Mouse (Mus musculus) stomach, embryonic 14.5 days (tissue): ENCODE measurements around the gene Rab30. TPM values are rescaled to one million over a fixed set of nuclear protein-coding genes. Genes with fewer than 3 reads are reported as not detected.
A peak's percentile ranks its signal among the peaks of the same experiment; 100 is the strongest.

Experiments
- ATAC-seq: fragments of 200-750 bp; cut with Nextera tagmentation; 2 replicates; pipeline ENCODE4 v1.8.0; 2017; ENCODE audit warnings: low read depth, moderate TSS enrichment; ENCODE audit not compliant: insufficient number of reproducible peaks, insufficient read depth, low FRiP score
- H3K27ac ChIP-seq: fragments of 300-500 bp; sonication (generic); 2 replicates; pipeline ENCODE4 v1.5.1; 2014; ENCODE audit warnings: mild to moderate bottlenecking, low read length, moderate library complexity, mixed read lengths
- H3K27me3 ChIP-seq: fragments of 300-500 bp; sonication (generic); 2 replicates; pipeline ENCODE4 v1.6.1; 2014; ENCODE audit warnings: low read length, control low read depth, mixed read lengths; ENCODE audit not compliant: control insufficient read depth, insufficient read depth
- H3K36me3 ChIP-seq: fragments of 300-500 bp; sonication (generic); 2 replicates; pipeline ENCODE4 v1.6.1; 2014; ENCODE audit warnings: mild to moderate bottlenecking, control low read depth, low read length, moderate library complexity, mixed read lengths; ENCODE audit not compliant: control insufficient read depth, insufficient read depth
- H3K4me1 ChIP-seq: fragments of 300-500 bp; sonication (generic); 2 replicates; pipeline ENCODE4 v1.6.1; 2014; ENCODE audit warnings: low read length, control low read depth, mixed read lengths; ENCODE audit not compliant: control insufficient read depth, insufficient read depth
- H3K4me2 ChIP-seq: fragments of 300-500 bp; sonication (generic); replicated peaks from 2 replicates; pipeline ENCODE4 v1.6.1; 2014; ENCODE audit warnings: low read depth, low read length, control low read depth
- H3K4me3 ChIP-seq: fragments of 300-500 bp; sonication (generic); 2 replicates; pipeline ENCODE4 v1.5.1; 2014; ENCODE audit warnings: low read depth, low read length, control low read depth
- H3K9ac ChIP-seq: fragments of 300-500 bp; sonication (generic); replicated peaks from 2 replicates; pipeline ENCODE4 v1.6.1; 2014; ENCODE audit warnings: low read depth, mild to moderate bottlenecking, control low read depth, low read length, moderate library complexity, mixed read lengths
- H3K9me3 ChIP-seq: fragments of 300-500 bp; sonication (generic); 2 replicates; pipeline ENCODE4 v1.6.1; 2016; ENCODE audit warnings: low read depth, low read length, control low read depth; ENCODE audit not compliant: control insufficient read depth
- WGBS: fragments of 180-500 bp; shearing (Covaris S2); extraction: QIAGEN DNeasy Blood & Tissue Kit; methylation state at CpG from one replicate; pipeline ENCODE4 v1.1.7; 2014; 5-methylcytosine and 5-hydroxymethylcytosine counted together
- polyA plus RNA-seq: library from polyadenylated mRNA; unstranded; fragments of >200 nt; fragmentation: Nextera tagmentation; extraction: Ambion mirVana; gene quantifications from 2 replicates; pipeline ENCODE4 v1.2.1, GENCODE M21; 2014

Gene Rab30
- polyA plus RNA-seq, 1 experiment from 2014 or later: 31.8 TPM

GRCm38 (mm10) chr7:92775703-92776102 is 34.3 kb downstream of the Rab30 start:
- Histone ChIP-seq H3K4me3 (no peak overlapping the region), H3K27ac (no peak overlapping the region), H3K9me3 (no peaks in the 10 kb centered on the region), H3K9ac (no peak overlapping the region), H3K27me3 (no peaks in the 10 kb centered on the region), H3K36me3 (no peaks in the 10 kb centered on the region), H3K4me1 (peaks cover 19% of the 10 kb centered on the region; the same call in 1 of the 2 replicates), H3K4me2 (no peak overlapping the region)
- no peak for ATAC-seq
- 44% methylated on average over 2 of the region's 2 CpGs for WGBS

- 51% methylated on average over 4 of the region's 4 CpGs for WGBS
- no peaks in the 10 kb centered on the region for H3K36me3 ChIP-seq
Measured at GRCm38 (mm10) chr7:92776647-92777046, 35.2 kb downstream of the Rab30 start.

GRCm38 (mm10) chr7:92777108-92777973 is 35.9 kb downstream of the Rab30 start:
- no peaks in the 10 kb centered on the region for H3K27me3 ChIP-seq
- H3K4me3 ChIP-seq: no peak overlapping the region
- H3K27ac ChIP-seq: peak overlapping the region; percentile 73; the same call in 1 of the 2 replicates
- H3K9me3 ChIP-seq: no peaks in the 10 kb centered on the region
- 26% methylated on average over 17 of the region's 17 CpGs for WGBS
- H3K4me2 ChIP-seq: peak overlapping the region; percentile 19; the same call in 1 of the 2 replicates
- peaks cover 19% of the 10 kb centered on the region; the same call in 1 of the 2 replicates for H3K4me1 ChIP-seq
- no peaks in the 10 kb centered on the region for H3K36me3 ChIP-seq
- peak; percentile 66; the same call in 1 of the 2 replicates for ATAC-seq
- no peak overlapping the region for H3K9ac ChIP-seq

More at GRCm38 (mm10) chr7:92776647-92777046, 35.2 kb downstream of the Rab30 start:
- Histone ChIP-seq H3K4me2 (no peak overlapping the region), H3K4me3 (no peak overlapping the region), H3K9me3 (no peaks in the 10 kb centered on the region), H3K9ac (no peak overlapping the region), H3K4me1 (peaks cover 19% of the 10 kb centered on the region; the same call in 1 of the 2 replicates), H3K27me3 (no peaks in the 10 kb centered on the region), H3K27ac (peak overlapping the region; percentile 73)
- no peak for ATAC-seq

GRCm38 (mm10) chr7:92779058-92779457 is 37.7 kb downstream of the Rab30 start:
- Histone ChIP-seq H3K4me3 (no peak overlapping the region), H3K9me3 (no peaks in the 10 kb centered on the region), H3K4me2 (no peak overlapping the region), H3K27ac (no peak overlapping the region), H3K27me3 (no peaks in the 10 kb centered on the region), H3K4me1 (peaks cover 19% of the 10 kb centered on the region; the same call in 1 of the 2 replicates), H3K36me3 (no peaks in the 10 kb centered on the region), H3K9ac (no peak overlapping the region)
- no peak for ATAC-seq
- WGBS: 72% methylated on average over 2 of the region's 2 CpGs

GRCm38 (mm10) chr7:92781361-92781760 is 40.0 kb downstream of the Rab30 start:
- 85% methylated on average over 1 of the region's 1 CpGs for WGBS
- no peaks in the 10 kb centered on the region for H3K27me3 ChIP-seq
- H3K27ac ChIP-seq: no peak overlapping the region
- no peak for ATAC-seq
- H3K9me3 ChIP-seq: no peaks in the 10 kb centered on the region
- H3K9ac ChIP-seq: no peak overlapping the region
- peaks cover 14% of the 10 kb centered on the region; the same call in 1 of the 2 replicates for H3K4me1 ChIP-seq
- no peaks in the 10 kb centered on the region for H3K36me3 ChIP-seq
- H3K4me2 ChIP-seq: no peak overlapping the region
- H3K4me3 ChIP-seq: no peak overlapping the region

GRCm38 (mm10) chr7:92781948-92782347 is 40.5 kb downstream of the Rab30 start:
- Histone ChIP-seq H3K4me1 (peaks cover 8% of the 10 kb centered on the region; the same call in 1 of the 2 replicates), H3K27me3 (no peaks in the 10 kb centered on the region), H3K9me3 (no peaks in the 10 kb centered on the region), H3K4me3 (no peak overlapping the region), H3K4me2 (no peak overlapping the region), H3K9ac (no peak overlapping the region), H3K36me3 (no peaks in the 10 kb centered on the region), H3K27ac (no peak overlapping the region)
- no peak for ATAC-seq
- 79% methylated on average over 3 of the region's 3 CpGs for WGBS

GRCm38 (mm10) chr7:92782511-92782910 is 41.1 kb downstream of the Rab30 start:
- WGBS: 66% methylated on average over 9 of the region's 9 CpGs
- Histone ChIP-seq H3K9me3 (no peaks in the 10 kb centered on the region), H3K9ac (no peak overlapping the region), H3K27ac (no peak overlapping the region), H3K27me3 (no peaks in the 10 kb centered on the region), H3K4me3 (no peak overlapping the region), H3K4me2 (no peak overlapping the region), H3K4me1 (peaks cover 5% of the 10 kb centered on the region; the same call in 1 of the 2 replicates), H3K36me3 (no peaks in the 10 kb centered on the region)
- no peak for ATAC-seq

GRCm38 (mm10) chr7:92783166-92783806 is 41.9 kb downstream of the Rab30 start:
- H3K27ac ChIP-seq: no peak overlapping the region
- no peak overlapping the region for H3K4me3 ChIP-seq
- no peak for ATAC-seq
- H3K9me3 ChIP-seq: no peaks in the 10 kb centered on the region
- 46% methylated on average over 12 of the region's 12 CpGs for WGBS
- no peaks in the 10 kb centered on the region for H3K4me1 ChIP-seq
- H3K27me3 ChIP-seq: no peaks in the 10 kb centered on the region
- no peak overlapping the region for H3K9ac ChIP-seq
- no peaks in the 10 kb centered on the region for H3K36me3 ChIP-seq
- H3K4me2 ChIP-seq: no peak overlapping the region
